In genomic region chr17:15066066-15066465, GRCm38 (mm10) we compare ENCODE assay signal across 10 mouse cellular contexts. TPM values are rescaled to one million over a fixed set of nuclear protein-coding genes. Genes with fewer than 3 reads are reported as not detected.
DNase-seq lines count a peak whose midpoint lies in the region; ATAC-seq lines count a peak whose summit lies in the region.
"Had no signal": no experiment of that assay in that cellular context is flagged by ENCODE, and none has a peak within 500 bp of the region (broad histone marks: within the 10 kb centered on the region; RNA-seq: fewer than 3 reads in every experiment).

No protein-coding gene starts in this region.

- peaks cover 28% of the 10 kb centered on the region for H3K36me3 ChIP-seq in kidney, embryonic 15.5 days
- H3K36me3 ChIP-seq in midbrain, embryonic 14.5 days (ENCODE audit: control insufficient read depth, insufficient read depth, low read length) = peaks cover 30% of the 10 kb centered on the region
- H3K36me3 ChIP-seq: heart, embryonic 15.5 days had no signal

- 0 out of 2 replicates have a peak overlapping the region, but pooled peaks have one; percentile 7 for H3K4me3 ChIP-seq in kidney, embryonic 15.5 days (replicated peaks)
- H3K4me3 ChIP-seq in midbrain, embryonic 14.5 days (replicated peaks; ENCODE audit: low read depth, low read length) = 0 out of 2 replicates have a peak overlapping the region, but pooled peaks have one; percentile 7
- H3K4me3 ChIP-seq: heart, embryonic 15.5 days had no signal

- H3K27me3 ChIP-seq in kidney, embryonic 15.5 days = no peaks in the 10 kb centered on the region
- H3K27me3 ChIP-seq in midbrain, embryonic 14.5 days (ENCODE audit: control insufficient read depth, insufficient read depth, low read length) = no peaks in the 10 kb centered on the region
- H3K27me3 ChIP-seq: Patski had no signal

- H3K4me2 ChIP-seq in kidney, embryonic 15.5 days = peak overlapping the region; percentile 50
- H3K4me2 ChIP-seq in midbrain, embryonic 14.5 days (ENCODE audit: low read length) = peak overlapping the region; percentile 51
- H3K4me2 ChIP-seq: heart, embryonic 15.5 days had no signal

- H3K4me1 ChIP-seq in kidney, embryonic 15.5 days = peaks cover 23% of the 10 kb centered on the region
- peaks cover 6% of the 10 kb centered on the region for H3K4me1 ChIP-seq in midbrain, embryonic 14.5 days (ENCODE audit: control insufficient read depth, insufficient read depth, low read length)

- peak; percentile 68 for ATAC-seq in kidney, embryonic 15.5 days (replicated peaks; ENCODE audit: low FRiP score)
- peak; percentile 90 for ATAC-seq in midbrain, embryonic 14.5 days (ENCODE audit: low FRiP score, low TSS enrichment)

- 26% methylated on average over 6 of the region's 6 CpGs for WGBS in kidney, embryonic 15.5 days
- 43% methylated on average over 6 of the region's 6 CpGs for WGBS in midbrain, embryonic 14.5 days

- no peak overlapping the region for H3K27ac ChIP-seq in kidney, embryonic 15.5 days
- peak overlapping the region; percentile 71 for H3K27ac ChIP-seq in midbrain, embryonic 14.5 days (replicated peaks; ENCODE audit: low read depth, low read length)
- H3K27ac ChIP-seq: heart, embryonic 15.5 days had no signal

- DNase-seq in kidney, adult 8-10 months = no peak
- peak; percentile 49 for DNase-seq in ZHBTc4 (ENCODE audit: low read depth, low spot score)
- DNase-seq in forelimb bud, embryonic 11.5 days (ENCODE audit: low read depth, low spot score) = peak; percentile 49
- peak; percentile 77 for DNase-seq in midbrain, embryonic 14.5 days
- DNase-seq in urinary bladder, postnatal 36 days (ENCODE audit: low spot score in 2 of 2) = no peak
- no peak for DNase-seq in layer of hippocampus, postnatal 36 days
- no peak for DNase-seq in ovary, adult 18-20 months (ENCODE audit: low spot score)

- no peak overlapping the region for H3K9ac ChIP-seq in kidney, embryonic 15.5 days
- peak overlapping the region; percentile 24; the same call in 1 of the 2 replicates for H3K9ac ChIP-seq in midbrain, embryonic 14.5 days (replicated peaks; ENCODE audit: low read length)
- H3K9ac ChIP-seq: heart, embryonic 15.5 days had no signal

- H3K9me3 ChIP-seq in kidney, embryonic 15.5 days (replicated peaks) = no peaks in the 10 kb centered on the region
- no peaks in the 10 kb centered on the region for H3K9me3 ChIP-seq in midbrain, embryonic 14.5 days (ENCODE audit: control insufficient read depth, low read length)
- H3K9me3 ChIP-seq: heart, embryonic 15.5 days had no signal

RNA-seq across cellular contexts. Expression of gene Gm3448, which starts 24.7 kb away (rescaled TPM):
- polyA plus RNA-seq in kidney, embryonic 15.5 days (2015; fragmentation: Nextera tagmentation; extraction: Ambion mirVana) = 4.0 and 4.1 TPM in 2 replicates
- 3.9 and 4.3 TPM in 2 replicates for polyA plus RNA-seq in midbrain, embryonic 14.5 days (2014; fragmentation: Nextera tagmentation; extraction: Ambion mirVana)
- total RNA-seq in layer of hippocampus, postnatal 36 days (2021) = 10 to 100 TPM in 1 of 2 experiments, 1 to 10 TPM in 1; 8.6 to 10.7 TPM

RNA-seq across cellular contexts. Expression of gene Tcte3, which starts 24.8 kb away (rescaled TPM):
- polyA plus RNA-seq in kidney, embryonic 15.5 days (2015; fragmentation: Nextera tagmentation; extraction: Ambion mirVana) = 0.64 TPM in 1 of 2 replicates, not detected in the other
- 0.46 and 1.1 TPM in 2 replicates for polyA plus RNA-seq in midbrain, embryonic 14.5 days (2014; fragmentation: Nextera tagmentation; extraction: Ambion mirVana)
- total RNA-seq in layer of hippocampus, postnatal 36 days (2021) = 1 to 10 TPM in 1 of 2 experiments, not detected in 1; 1.1 TPM

RNA-seq across cellular contexts. Expression of gene Ermard, which starts 25.1 kb away (rescaled TPM):
- 84.1 and 89.2 TPM in 2 replicates for polyA plus RNA-seq in kidney, embryonic 15.5 days (2015; fragmentation: Nextera tagmentation; extraction: Ambion mirVana)
- 62.0 and 71.3 TPM in 2 replicates for polyA plus RNA-seq in midbrain, embryonic 14.5 days (2014; fragmentation: Nextera tagmentation; extraction: Ambion mirVana)
- total RNA-seq in layer of hippocampus, postnatal 36 days (2021) = 10 to 100 TPM; 47.6 to 61.7 TPM

RNA-seq across cellular contexts. Expression of gene Gm3435, which starts 56.1 kb away (rescaled TPM):
- polyA plus RNA-seq in kidney, embryonic 15.5 days (2015; fragmentation: Nextera tagmentation; extraction: Ambion mirVana) = 5.9 and 8.4 TPM in 2 replicates
- polyA plus RNA-seq in midbrain, embryonic 14.5 days (2014; fragmentation: Nextera tagmentation; extraction: Ambion mirVana) = 5.3 and 8.1 TPM in 2 replicates
- 1 to 10 TPM; 5.4 to 7.7 TPM for total RNA-seq in layer of hippocampus, postnatal 36 days (2021)

Comparison
In these comparisons a context has a peak if more than half of its experiments do, and no peak if none do; other contexts are left out.
1. DNase-seq: peak in ZHBTc4 (single experiment), forelimb bud, embryonic 11.5 days (single experiment) and midbrain, embryonic 14.5 days (single experiment); none in kidney, adult 8-10 months (0 of 2), urinary bladder, postnatal 36 days (0 of 2), layer of hippocampus, postnatal 36 days (0 of 2) and ovary, adult 18-20 months (single experiment).